Mouse (Mus musculus): ENCODE results near the gene Dennd6a.
"Not testable (repeated sequence)": the region's sequence is repeated elsewhere in the genome, so short reads cannot be mapped to it uniquely, and the experiment has no call there.

Dennd6a gene

DNA sequence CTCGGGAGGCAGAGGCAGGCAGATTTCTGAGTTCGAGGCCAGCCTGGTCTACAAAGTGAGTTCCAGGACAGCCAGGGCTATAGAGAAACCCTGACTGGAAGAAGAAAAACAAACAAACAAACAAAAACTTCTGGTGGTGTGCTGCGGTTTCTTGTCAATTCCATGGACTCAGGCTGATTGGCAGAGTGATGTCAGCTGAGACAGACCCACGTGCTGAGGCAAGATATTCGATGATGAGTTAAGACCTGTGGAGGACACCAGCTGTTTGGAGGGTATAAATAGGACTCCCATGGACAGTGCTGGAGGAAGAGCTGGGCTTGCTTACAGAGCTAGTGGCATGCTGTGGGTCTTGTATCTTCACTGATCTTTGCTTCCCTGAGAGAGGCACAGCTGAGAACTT is at the start of gene Dennd6a:
Dennd6a (plus strand) TSS at position 301 of the 400 bp plus-strand sequence.
- not testable (repeated sequence) for DNase-seq (ENCODE audit: low read depth, low spot score)

DNA sequence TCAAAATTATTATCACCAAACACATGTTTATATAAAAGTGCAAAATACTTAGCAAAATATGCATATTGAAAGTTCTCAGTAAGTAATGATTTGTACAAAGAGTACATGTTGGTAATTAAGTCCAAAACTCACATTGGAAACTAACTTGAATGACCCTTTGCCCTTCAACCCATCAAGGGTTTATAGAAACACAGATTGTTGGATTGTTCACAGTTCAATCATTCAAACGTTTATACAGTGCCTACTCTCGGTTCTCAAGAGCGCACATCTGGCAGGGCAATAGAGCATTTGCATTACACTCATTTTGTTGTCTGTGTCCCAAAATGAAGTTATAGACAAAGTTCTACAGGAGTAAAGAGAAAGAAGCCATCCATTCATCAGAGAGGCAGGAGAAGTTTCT is 47.7 kb upstream of the Dennd6a start:
- no peak for DNase-seq (ENCODE audit: low read depth, low spot score)

DNA sequence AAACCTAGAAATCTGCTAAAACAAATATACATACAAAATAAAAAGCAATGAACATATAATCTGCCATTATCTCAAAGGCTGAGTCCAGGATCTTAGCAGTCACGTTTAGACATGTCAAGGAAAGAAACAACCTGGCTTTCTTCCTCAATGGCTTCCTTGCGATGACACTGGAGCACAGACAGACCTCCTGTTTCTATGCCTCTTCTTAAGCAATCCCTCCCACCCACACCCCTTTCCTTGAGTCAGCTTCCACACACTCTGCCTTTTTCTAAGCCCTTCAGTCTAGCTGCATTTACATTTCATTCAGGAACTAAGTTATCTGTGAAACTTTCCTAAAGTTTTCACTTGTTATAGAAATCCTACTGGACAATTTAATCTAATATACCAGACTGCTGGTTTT is 45.4 kb upstream of the Dennd6a start:
- DNase-seq (ENCODE audit: low read depth, low spot score), result no peak

DNA sequence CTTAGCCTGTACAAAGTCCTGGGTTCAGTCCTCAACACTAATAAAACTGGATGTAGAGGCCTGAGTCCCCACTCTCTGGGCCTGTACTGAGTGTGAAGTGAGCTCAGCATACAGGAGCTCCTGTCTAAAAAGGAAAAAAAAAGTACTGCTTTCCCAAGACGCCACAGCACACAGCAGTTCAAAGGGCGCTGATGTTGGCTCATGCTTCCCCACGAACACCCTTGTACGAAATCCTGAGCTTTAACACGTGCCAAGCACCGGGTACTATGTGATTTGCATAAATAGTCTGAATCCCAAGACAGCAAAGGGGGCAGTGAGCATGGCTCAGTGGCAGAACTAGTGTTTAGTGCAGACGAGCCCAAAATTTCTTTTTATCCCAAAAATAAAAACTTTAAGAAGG is 43.3 kb upstream of the Dennd6a start:
- no peak for DNase-seq (ENCODE audit: low read depth, low spot score)

DNA sequence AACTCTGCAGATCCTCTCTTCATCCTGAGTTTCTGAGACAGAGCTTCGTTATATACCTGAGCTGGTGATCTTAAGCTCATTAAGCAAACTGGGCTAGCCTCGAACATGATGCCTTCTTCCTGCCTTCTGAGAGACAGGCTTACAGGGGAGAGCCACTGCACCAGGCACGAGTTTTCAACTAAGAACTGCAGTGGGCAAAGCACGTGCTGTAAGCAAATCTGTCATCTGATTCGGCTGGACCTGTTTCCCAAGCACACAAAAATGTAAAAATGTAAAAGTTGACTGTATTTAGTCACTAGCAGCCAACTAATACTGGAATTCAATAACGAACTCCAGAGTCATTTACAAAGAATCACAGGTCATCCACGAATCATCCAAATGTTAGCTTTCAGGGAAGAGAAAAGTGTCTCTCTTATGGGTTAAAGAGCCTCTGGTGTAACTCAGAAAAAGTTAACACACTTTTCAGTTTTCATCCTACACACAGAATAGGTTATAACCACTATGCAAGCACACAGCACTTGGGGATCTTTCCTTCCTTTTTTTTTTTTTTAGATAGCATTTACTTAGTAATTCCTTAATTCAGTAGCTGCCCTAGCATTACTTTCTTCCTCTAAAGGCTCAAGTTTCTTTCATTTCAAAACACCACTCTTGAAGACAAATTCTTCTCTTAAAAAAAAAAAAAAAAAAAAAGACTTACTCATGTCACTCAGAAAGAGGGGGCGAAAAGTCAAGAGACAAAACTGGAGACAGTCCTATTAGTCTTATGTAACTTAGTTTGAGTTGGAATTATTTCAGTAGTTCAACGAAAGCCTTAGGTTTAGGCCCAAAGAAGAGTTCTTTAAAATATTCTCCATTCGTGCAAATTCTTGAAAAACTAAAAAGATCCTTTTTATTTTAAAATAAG is 42.0 kb upstream of the Dennd6a start:
- no peak for DNase-seq (ENCODE audit: low read depth, low spot score)

DNA sequence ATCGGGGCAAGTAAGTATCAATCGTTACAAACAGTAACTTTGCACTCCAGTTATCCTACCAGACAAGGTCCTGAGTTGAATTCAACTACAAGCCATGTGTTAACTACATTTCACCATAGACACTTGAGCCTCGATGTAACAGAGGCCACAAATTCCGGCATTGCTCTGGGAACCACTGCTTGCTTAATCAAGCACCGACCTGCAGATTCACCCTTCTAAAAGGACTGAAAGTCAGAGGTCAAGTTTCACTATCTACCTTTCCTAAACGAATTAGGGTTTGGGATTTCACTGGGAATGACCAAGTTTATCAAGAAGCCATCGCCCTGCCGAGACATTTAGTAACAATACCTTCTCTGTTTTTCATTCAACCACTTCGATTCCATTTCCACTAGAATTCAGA is 40.9 kb upstream of the Dennd6a start:
- DNase-seq (ENCODE audit: low read depth, low spot score), result no peak

DNA sequence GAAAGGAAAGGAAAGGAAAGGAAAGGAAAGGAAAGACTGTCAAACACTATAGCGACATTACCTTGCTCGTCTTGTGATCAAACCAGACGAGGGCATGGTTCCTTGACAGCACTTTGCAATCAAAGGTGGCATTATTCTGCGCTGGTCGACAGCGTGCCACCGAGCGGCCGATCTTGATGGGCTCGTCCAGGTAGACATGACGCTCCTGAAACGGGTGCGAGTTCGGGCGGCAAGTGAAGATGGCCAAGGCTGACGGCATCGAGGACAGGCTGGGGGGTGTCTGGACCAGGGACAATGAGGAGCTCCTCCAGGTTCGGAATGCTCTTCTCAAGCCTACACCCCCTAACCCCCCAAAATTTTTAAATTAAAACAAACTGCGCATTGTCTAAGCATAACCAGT is 40.4 kb upstream of the Dennd6a start:
- peak; percentile 15 for DNase-seq (ENCODE audit: low read depth, low spot score)

DNA sequence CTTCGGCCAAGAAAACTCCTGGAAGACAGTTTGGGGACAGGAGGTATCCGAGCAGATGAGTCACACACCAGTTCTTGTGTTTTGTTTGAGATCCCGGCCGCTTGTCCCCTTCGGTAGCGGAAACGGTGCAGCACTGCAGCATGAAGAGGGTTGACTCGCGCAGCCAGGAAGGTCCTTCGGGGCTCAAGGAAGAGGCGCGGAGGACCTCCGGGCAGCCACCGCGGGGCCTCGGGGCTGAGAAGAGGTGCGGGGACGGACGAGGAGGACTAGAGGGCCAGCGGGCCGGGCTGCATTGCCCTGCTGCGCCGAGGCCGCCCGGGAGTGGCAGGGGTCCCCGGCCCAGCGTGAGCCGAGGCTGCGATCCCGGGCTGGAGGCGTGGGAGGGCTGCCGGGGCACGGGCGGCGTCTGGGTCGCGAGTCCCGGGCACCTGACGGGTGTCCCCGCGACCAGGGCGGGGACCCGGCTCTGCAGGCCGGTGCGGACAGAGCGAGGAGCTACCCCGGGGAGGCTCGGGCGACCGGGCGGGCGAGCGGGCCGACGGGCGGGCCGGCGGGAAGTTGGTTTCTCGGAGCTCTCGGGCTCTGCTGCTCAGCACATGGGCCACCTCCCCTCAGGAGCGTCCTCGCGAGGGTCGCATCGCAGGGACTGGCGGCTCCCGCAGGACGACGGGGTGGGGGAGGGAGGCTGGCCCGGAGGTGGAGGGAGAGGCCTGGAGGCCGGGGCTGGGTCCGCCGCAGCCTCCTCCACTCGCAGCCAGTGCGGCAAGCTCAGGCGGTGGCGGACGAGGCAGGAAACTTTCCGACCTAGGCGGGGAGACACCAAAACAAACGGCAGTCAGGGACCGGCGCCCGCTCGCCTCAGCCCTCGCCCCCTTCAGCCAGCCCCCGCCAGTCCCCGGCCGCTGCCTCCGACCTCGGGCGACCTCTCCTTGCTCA is 39.6 kb upstream of the Dennd6a start:
- peak; percentile 61 for DNase-seq (ENCODE audit: low read depth, low spot score)

DNA sequence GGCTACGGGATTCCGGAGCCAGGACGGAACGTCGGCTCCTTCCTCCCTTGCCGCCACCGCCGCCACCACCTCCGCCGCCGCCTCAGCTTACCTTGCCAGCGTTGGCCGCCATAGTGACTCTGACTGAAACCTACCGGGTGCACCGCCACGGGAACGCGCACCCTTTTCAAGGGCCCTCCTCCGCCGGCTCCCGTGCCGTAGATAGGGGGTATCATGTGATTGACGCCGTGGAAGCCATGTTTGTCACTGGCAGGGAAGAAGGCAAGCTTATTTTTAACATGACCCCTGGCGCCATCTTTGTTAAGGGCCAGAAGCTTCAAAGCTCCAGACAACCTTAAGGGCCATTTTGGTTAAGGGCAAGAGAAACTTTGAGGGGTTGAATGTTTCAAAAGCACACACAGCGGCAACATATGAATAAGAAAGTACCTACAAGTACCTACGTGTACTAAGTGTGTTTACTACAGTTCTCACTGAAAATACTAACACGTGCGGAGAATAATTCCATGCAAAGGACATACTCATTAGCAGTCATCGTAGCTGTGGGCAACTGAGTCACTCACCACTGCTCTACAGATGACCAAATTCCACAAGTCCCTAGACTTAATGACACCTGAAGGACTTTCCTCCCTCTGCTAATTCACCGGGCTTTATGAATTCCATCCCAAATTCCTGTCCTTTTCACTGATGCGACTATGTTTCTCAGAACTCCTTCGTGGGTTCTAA is 38.7 kb upstream of the Dennd6a start, which contains the start of gene Slmap:
Slmap (minus strand) TSS at position 175 of the 723 bp plus-strand sequence.
- DNase-seq (ENCODE audit: low read depth, low spot score), result peak; percentile 99

DNA sequence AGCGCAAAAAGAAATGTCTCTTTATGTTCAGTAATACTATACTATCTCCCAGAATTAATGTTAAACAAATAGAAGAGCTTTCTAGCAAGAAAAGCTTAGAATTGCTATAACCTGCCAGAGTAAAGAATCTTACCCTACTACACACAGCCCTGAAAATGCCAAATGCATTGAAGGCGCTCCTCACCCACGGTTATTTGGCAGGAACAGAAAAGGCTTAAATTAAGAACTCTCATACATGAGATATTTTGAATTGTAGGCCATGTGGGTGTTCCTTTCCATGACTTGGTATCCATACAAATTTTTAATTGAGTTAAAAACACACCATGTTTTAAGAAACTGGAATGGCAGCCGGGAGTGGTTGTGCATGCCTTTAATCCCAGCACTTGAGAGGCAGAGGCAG is 34.4 kb upstream of the Dennd6a start:
- no peak for DNase-seq (ENCODE audit: low read depth, low spot score)

DNA sequence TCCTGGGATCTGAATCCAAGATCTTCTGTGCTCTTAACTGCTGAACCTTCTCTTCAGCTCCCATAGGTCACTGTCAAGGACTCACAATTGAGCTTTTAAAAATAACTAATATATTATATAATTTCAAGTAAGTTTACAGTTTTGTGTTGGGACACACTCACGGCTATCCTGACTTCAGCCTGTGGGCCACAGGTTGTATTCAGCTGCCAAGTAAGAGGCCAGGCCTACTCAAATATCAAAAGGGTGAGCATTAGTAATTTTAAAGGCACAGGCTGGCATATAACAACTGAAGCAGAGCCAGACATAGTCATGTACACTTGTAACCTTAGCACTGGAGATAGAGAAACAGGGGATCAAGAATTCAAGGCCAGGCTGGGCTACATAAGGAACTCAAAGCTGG is 33.1 kb upstream of the Dennd6a start:
- DNase-seq (ENCODE audit: low read depth, low spot score), result no peak

DNA sequence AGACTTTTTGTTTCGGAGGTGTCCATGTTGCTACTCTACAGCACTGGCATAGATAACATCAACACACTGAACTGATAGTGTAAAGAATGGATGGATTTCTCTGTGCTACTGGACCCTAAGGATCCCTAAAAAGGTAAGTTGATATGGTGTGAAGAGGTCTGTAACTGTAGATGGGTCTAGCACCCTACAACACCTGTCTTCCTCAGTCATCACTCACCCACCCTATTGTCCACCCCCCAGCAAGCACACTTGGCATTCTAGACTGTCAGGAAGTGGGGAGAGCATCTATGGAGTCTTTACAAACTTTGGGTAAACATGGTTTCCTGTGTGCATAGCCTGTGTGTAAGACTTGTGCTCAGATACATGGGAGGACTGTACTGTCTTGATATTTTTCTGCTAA is 31.5 kb upstream of the Dennd6a start:
- DNase-seq (ENCODE audit: low read depth, low spot score), result no peak

DNA sequence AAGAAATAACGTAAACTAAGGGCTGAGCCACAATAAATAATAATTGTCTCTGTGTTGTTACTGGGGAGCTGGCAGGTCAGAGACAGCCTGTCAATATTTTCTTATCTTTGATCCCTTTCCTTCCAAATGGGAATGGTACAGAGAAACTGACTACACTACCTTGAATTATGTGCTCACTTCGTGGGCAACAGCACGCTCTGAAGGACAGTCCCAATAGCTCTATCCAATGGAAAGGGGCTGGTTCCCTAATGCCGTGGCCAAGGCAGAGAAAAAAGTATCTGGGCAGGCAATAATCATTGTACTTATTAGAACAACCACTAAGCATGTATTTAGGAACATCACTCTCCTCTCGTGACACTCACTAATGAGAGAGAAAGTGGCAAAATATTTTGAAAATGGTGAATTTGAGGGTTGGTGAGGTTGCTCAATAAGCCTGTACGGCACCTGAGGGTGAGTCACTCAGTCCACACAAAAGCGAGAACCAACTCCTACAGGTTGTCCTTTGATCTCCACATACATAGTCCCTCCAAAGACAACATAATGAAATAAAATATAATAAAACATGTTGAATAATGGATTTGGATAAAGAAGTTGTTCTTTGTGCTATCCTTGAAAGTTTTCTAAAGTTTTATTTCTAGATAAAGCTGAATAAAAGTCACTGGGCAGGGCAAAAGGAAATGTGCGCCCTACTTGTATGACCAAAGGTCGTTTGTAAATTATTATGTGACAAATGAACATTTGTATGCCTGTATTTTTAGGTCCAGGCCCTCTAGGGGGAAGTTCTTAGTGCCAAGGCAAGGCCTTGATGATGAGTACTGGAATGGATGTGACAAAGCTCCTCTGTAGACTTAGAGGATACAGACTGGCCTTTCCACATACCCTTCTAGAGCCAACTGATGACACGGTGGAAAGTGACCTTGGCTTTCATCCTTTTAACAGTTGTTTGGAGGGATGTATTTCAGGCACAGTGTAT is 25.9 kb upstream of the Dennd6a start:
- DNase-seq (ENCODE audit: low read depth, low spot score), result no peak

DNA sequence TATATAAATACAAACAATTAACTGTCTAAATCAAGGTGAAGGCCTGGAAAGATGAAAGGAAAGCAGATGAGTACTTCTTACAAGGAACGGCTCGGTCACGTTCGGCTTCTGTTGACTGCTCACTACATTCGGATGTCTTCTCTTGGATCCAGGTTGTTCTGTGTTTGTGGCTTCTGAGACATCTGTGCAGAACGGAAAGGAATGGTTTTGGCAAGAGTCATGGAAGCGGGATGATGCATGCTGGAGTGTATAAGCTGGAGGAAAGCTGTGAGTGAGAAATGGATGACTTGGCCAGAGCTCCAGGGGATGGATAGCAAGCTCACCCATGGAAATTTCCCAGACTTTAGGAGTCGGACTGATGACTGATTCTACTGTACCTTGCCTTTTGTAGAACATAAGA is 22.9 kb upstream of the Dennd6a start:
- DNase-seq (ENCODE audit: low read depth, low spot score), result no peak

DNA sequence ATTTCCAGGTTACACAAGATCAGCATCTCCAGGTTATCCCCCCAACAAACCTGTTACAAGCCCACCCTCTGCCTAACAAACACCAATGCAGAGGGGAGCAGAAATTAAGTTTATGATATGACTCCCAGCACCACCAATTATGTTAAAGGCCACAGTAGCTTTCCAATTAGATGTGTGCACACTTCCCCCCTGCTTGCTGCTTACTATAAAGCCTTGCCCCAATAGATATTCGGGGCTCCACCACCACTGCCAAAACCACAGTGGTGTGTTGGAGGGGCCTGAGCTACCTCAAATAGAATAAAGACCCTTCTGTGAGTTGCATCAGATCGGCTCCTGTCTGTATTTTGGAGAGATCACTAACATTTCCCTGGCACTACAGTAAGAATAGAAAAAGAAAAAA is 21.2 kb upstream of the Dennd6a start:
- DNase-seq (ENCODE audit: low read depth, low spot score), result no peak

DNA sequence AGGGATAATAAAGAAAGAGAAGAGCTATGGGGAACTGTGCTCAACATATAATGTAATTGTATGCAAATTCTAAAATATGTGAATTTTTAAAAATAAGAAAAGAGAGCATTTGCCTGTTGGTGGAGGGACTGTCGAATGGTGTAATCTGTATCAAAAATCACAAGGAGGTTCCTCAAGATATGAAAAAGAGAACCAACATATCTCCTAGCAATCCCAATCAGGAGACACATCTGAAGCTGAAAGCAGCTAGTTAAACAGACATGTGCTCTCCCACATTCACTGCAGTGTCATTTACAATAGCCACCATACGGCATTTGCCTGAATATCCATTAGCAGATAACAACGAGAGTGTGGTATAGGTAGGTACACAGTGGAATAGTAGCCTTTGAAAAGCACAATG is 20.8 kb upstream of the Dennd6a start:
- DNase-seq (ENCODE audit: low read depth, low spot score), result no peak

DNA sequence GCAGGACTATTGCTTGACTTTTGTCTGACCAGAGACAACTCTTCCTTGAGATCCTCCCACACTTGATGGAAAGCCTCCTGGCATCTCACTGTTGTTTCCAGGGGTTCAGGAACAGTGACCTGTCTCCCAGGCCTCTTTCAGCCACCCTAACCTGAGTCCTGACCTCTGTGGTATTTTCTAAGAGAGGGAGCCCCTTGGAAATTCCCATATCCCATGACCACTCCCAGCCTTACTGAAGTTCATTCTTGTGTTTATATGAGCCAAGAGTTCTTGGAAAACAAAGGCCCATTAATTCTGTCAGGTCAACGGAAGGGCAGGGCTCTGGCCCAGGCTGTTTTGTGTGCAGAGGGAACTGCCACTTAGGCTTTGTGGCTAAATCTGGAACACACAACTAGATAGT is 16.1 kb upstream of the Dennd6a start:
- DNase-seq (ENCODE audit: low read depth, low spot score), result no peak

DNA sequence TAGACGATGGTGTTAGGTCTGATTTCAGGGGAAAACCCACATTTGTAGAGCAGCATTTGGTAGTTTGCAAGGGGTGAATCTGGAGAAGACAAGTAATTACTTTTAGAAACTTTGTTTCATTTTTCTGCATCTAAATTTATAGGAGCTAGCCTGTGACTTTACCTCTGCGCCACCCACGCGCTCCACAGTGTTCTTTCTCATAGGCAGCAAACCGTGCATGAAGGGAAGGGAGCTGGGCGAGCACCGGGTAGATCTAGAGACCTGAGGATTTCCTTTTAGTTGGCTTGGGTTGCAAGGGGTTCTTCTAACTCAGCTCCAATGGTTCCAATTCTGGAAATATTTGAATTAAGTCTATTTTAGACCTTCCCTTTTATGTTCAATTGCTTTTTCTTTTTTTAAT is 15.1 kb upstream of the Dennd6a start:
- DNase-seq (ENCODE audit: low read depth, low spot score), result no peak

DNA sequence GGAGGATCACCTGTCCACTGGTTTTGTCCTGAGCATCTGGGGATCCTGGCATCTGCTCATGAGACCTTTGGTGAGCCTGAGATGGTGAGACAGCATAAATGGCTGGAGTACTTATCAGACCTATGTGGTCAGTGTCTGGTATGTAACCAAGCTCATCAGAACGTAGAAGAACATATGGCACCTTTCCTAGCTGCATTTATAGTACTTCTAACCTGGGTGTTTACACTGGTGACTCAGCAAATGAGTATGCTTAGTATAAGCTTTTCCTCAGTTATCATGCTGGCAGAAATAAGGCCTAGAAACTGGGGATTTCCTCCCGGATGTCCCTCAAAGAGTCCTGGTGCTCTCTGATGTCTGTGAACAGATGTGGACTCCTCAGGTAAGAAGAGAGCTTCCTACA is 11.4 kb upstream of the Dennd6a start:
- no peak for DNase-seq (ENCODE audit: low read depth, low spot score)

DNA sequence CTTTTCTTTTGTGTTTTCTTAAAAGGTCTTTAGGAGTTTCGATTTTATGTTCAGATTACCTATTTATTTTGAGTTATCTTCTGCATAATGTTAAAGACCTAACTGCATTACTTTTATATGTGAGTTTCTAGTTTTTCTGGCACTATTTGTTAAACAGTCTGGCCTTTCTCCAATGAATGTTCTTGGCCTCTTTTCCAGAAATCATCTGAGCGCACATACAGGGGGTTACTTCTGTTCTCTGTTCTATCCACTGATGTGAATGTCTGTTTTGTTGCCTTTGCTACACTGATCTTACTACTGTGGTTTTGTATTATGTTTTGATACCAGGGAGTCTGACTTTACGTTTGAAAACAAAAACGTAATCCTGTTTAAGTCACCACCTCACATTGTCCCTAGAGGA is 3.8 kb upstream of the Dennd6a start:
- no peak for DNase-seq (ENCODE audit: low read depth, low spot score)
